Mouse (Mus musculus) spleen, adult 12 weeks (tissue): Measurements from ENCODE around the gene Kdm5b.

Experiments
- DNase-seq: peaks from one replicate; pipeline ENCODE4 v3.0.0; 2022; ENCODE audit warnings: low spot score

Kdm5b gene

GRCm38 (mm10) chr1:134647591-134647990, 87.6 kb downstream of the Kdm5b start:
- DNase-seq = no peak

GRCm38 (mm10) chr1:134650816-134651215, 90.8 kb downstream of the Kdm5b start:
- DNase-seq = no peak

GRCm38 (mm10) chr1:134651268-134651850, 91.4 kb downstream of the Kdm5b start:
- DNase-seq = no peak

- DNase-seq = no peak
Observed at GRCm38 (mm10) chr1:134651851-134652398, 92.0 kb downstream of the Kdm5b start.

GRCm38 (mm10) chr1:134653603-134654257, 93.8 kb downstream of the Kdm5b start:
- DNase-seq = no peak

- DNase-seq = no peak
Observed at GRCm38 (mm10) chr1:134658841-134659240, 98.9 kb downstream of the Kdm5b start.

- DNase-seq = no peak
Observed at GRCm38 (mm10) chr1:134660163-134660562, 100.2 kb downstream of the Kdm5b start.

- no peak for DNase-seq
Observed at GRCm38 (mm10) chr1:134671234-134672070, 111.5 kb downstream of the Kdm5b start.

GRCm38 (mm10) chr1:134674312-134674711, 114.3 kb downstream of the Kdm5b start:
- no peak for DNase-seq

- no peak for DNase-seq
Observed at GRCm38 (mm10) chr1:134679445-134679844, 119.5 kb downstream of the Kdm5b start.

GRCm38 (mm10) chr1:134680617-134681016, 120.6 kb downstream of the Kdm5b start:
- no peak for DNase-seq

- DNase-seq = no peak
Observed at GRCm38 (mm10) chr1:134682460-134682859, 122.5 kb downstream of the Kdm5b start.
